Mouse (Mus musculus) neutrophil, adult 5-6 weeks (primary cell): ENCODE measurements around the gene Rnft1. TPM values are rescaled to one million over a fixed set of nuclear protein-coding genes. Genes with fewer than 3 reads are reported as not detected.

Source experiments
- ATAC-seq: fragments of 151-379, 151-347 bp; 2 replicates; pipeline ENCODE4 v1.8.0; 2017; ENCODE audit warnings: mild to moderate bottlenecking, moderate TSS enrichment; ENCODE audit not compliant: insufficient number of reproducible peaks, poor library complexity, low FRiP score, severe bottlenecking; ENCODE audit errors: extremely low read depth
- total RNA-seq: library from RNA; stranded (forward); fragments of 200-1000 nt; gene quantifications from 2 replicates; pipeline ENCODE4 v1.2.3, GENCODE M21; 2017

Rnft1 gene
- 15.2 and 19.8 TPM in 2 replicates for total RNA-seq

DNA sequence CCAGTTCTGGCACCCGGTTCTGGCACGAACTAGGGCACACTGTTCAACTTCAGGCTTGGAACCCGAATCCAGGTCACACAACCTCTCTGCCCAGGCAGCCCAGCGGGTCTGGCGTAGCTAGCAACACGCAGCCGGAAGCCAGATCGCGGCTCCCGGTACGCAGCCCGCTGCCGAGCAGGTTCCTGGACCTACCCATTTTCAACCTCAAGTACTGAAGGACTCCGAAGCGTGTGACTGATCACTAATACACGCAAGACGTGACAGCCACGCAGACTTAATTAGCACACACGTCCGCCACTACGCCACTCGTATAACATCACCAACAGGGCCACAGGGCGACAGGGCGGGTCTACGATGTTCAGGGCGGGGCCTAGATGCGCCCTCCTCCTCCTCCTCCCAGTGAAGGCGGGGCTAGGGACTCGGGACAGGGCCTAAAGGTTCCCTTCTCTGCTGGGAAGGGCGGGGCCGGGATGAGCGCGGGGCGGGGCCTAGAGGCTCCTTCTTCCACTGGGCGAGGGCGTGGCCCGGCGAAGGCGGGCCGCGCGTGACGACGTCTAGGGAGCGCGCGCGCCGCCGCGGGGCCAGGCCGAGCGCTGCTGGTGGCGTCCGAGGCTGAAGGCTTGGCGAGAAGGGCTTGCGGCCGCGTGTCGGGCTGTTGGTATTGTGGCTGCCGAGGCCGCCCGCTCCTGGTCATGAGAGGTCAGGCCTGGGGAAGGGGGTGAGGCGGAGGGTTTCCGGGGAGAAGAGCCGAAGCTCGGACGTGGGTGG is at the start of gene Rnft1:
Gene Rnft1, plus strand, starts transcription at position 557 of the 768 bp plus-strand sequence.
- peak; percentile 99 for ATAC-seq

GRCm38 (mm10) chr11:86436843-86437242 is 47.6 kb upstream of the Rnft1 start:
- ATAC-seq = peak; percentile 88

DNA sequence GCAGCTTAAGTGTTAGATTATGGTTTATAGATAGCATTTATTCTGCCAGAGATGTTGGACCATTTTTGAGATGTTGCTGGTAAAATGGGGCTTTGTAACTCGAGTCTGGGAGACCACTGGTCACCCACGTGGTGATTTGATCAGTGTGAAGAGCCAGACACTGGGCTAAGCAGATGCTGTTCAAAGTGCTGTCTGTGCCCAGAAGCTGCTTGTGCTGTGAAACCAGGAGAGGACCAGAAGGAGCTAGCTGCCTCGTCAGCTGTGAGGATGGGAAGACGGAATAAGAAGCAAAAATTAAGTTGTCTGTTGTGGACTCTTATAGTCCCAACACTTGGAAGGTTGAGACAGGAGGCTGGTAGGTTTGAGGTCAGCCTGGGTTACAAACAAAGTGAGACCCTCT is 46.2 kb upstream of the Rnft1 start:
- no peak for ATAC-seq

DNA sequence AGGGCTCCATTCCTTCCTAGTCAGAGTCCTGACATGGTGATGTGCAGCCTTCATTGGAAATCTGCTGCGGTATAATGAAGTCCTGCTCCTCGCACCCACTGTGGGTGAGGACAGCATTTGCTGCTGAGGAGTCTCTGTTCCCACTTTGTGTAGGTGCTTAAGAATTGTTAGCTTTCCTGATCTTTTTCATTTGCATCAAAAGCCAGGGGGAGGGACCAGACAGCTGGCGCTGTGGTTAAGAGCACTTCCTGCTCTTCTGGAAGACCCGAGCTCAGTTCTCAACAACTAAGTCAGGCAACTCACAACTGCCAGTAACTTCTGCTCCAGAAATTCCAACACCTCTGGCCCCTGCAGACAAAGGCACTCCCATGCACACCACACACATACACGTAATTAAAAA is 43.7 kb upstream of the Rnft1 start:
- no peak for ATAC-seq

GRCm38 (mm10) chr11:86453991-86454390 is 30.5 kb upstream of the Rnft1 start:
- no peak for ATAC-seq

DNA sequence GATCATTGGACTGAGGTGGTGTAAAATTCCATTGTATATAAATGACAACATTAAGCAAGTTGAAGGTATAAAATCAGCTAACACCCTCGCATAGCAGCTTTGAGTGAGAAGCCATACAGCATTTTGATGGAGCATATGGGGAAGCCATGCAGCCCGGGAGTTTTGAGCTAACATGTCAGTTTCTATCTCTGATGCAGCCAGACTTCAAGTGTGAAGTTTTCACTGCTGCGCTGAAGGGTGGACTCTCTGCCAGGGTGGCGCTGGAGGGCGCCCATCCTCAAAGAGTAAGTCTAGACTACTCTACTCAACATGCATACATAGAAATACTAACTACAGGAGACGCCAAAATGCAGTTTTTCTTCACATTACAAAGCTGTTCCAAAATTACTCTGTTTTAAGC is 26.9 kb upstream of the Rnft1 start:
- ATAC-seq = no peak

DNA sequence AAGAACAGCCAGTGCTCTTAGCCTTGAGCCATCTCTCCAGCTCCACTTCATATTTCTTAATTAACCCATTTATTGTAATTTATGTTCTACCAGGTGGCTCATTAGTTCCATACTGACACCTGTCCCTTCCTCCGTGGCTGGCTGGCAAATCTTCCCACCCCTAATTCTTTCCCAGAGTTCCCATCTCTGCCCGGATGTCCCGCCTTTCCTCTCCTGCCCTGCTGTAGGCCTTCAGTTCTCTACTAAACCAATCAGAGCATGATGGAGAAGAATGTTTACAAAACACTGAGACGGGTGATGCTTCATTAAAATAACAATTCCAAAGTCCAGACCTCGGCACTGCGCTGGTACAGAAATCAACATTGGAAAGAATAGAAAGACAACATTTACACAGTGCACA is 25.6 kb upstream of the Rnft1 start:
- no peak for ATAC-seq

DNA sequence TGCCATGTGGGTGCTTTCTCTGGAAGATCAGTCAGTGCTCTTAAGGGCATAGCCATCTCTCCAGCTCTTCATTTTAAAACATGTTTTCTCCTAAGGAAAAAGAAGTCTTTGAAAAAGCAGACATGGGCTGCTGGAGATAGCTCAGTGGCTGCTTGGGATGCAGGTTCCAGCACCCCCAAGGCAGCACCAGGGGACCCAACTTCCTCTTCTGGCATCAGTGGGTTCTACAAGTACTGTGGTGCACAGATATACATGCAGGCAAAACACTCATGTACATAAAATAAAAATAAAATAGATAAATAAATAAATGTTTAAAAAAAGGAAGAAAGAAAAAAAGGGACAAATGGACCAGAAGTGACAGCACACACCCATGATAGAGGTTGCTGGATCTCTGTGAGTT is 21.9 kb upstream of the Rnft1 start:
- ATAC-seq = no peak

DNA sequence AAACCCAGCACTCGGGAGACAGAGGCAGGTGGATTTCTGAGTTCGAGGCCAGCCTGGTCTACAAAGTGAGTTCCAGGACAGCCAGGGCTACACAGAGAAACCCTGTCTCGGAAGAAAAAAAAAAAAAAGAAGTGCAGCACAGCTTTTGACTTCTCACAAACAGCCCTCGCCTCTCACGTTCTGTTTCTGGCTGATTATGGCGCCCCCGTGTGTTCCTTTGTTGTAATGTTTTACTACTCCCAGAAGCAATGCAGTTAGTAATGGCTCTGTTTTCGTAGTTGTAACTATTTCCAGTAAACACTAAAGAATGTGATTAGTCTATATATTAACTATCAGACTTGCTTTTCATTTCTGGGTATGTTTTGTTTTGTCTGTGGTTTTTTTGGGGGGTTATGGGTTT is 20.2 kb upstream of the Rnft1 start:
- ATAC-seq = peak; percentile 87

GRCm38 (mm10) chr11:86468345-86468744 is 16.1 kb upstream of the Rnft1 start:
- ATAC-seq = no peak

DNA sequence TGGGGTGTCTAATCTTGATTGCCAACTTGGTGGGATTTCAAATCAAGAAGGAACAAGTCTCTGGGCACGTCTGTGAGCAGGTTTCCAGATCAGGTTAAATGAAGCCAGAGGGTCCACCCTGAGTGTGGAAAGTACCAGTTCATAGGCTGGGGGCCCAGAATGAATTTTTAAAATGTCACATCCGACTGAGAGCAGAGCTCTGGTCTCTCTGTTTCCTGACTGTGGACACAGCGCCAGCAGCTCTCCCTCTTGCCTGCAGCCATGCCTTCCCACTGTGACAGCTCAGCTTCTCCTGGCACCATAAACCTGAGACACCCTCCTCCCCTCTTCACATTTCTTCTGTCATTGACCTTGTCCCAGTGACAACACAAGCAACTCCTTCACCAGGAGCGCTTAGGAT is 15.5 kb upstream of the Rnft1 start:
- no peak for ATAC-seq

GRCm38 (mm10) chr11:86471785-86472184 is 12.7 kb upstream of the Rnft1 start:
- ATAC-seq = no peak

DNA sequence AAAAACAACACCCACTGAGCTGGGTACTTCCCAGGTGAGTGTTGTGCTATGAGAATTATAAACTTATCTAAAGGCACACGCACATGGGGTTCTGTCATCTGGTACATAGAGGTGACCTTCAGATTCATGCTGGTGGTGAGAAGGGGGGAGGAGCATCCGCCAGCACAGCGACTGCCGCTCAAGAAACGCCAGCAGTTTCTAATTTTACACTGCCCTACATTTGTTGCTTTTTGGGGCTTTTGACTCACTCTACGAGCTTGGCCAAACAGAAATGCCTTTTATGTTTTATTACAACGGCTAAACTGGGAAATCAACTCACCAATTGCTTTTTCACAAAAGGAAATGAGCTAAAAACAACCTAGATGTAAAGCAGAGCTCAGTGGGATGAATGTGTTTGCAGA is 11.7 kb upstream of the Rnft1 start:
- 0 out of 2 replicates have a peak, but pooled peaks have one; percentile 19 for ATAC-seq

- ATAC-seq = no peak
Observed at GRCm38 (mm10) chr11:86473576-86473975, 10.9 kb upstream of the Rnft1 start.

DNA sequence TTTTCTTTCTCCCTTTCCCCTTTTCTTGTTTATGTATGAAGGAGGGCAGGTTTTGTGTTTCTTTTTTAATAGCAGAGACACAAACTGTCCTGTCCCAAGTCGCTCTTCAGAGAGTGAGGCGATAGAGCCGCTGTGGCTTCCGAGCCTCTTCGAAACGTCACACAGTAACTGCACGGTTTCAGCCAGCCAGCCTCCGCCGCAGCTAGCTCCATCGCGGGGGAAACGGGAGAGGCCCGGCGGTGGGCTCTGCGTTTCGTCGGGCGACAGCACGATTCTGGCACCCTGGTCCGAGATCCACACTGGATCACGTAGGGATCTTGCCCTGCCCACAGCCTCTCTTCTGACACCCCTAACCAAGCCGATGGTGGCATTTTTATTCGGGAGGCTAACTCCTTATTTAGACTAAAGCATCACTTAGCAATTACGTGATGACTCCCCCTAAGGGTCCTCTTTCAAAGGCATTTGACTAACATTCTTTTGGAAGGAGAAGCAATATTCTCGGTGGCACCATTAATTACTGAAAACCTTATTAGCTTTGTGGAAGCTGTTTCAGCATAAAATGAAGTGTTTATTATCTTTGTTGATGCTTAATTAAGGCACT is 553 bp downstream of the Rnft1 start:
- no peak for ATAC-seq

DNA sequence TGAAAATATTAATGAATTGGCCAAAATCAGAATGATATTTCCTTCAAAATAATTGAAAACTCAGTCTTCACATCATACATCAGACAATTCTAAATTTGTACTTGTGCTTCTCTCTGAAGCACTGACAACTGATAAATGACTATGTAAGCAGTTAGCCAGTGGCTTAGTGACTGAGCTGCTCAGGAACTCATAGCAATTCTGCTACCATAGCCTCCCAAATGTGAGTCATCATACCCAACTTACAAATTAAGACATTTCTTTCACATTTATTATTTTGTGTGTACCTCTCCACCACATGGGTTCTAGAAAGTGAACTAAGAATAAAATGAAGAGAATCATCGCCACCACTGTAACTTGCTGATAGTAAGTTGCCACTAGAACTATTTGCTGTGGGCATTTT is 6.3 kb downstream of the Rnft1 start:
- no peak for ATAC-seq

GRCm38 (mm10) chr11:86497356-86497755 is 12.9 kb downstream of the Rnft1 start:
- no peak for ATAC-seq

DNA sequence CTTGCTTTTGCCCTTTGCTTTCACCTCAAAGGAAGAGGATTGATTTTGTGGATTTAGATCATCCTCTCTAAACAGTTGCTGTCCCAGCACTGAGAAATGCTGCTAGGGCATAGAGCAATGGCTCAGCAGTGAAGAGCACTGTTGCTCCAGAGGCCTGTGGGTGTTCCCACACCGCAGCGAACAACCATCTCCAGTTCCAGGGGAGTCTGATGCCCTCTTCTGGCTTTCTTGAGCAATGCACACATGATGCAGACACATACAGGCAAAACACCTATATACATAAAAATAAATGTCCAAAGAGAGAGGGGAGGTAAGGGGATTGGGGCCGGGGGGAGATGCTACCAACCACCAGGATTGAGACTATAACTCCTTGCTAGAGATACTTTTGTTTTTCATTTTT is 13.5 kb downstream of the Rnft1 start:
- ATAC-seq = no peak

DNA sequence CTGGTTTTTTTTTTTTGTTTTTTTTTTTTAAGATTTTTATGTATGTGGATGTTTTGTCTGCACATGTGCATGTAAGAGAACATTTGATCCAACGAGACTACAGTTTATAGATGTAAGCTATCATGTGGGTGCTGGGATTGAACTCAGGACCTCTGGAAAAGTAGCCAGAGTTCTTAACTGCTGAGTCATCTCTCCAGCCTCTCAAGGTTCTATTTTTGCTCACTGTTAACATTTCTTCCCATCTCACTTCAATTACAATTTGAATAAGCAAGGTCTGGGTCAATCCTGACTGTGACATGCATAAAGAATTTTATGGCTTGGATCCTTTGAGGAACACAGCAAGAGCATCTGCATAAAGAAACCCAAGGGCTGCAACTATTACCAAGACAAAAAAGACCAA is 16.3 kb downstream of the Rnft1 start:
- ATAC-seq = no peak

- ATAC-seq = no peak
Observed at GRCm38 (mm10) chr11:86503121-86503520, 18.7 kb downstream of the Rnft1 start.

- ATAC-seq = no peak
Observed at GRCm38 (mm10) chr11:86507334-86507733, 22.9 kb downstream of the Rnft1 start.
